Mouse (Mus musculus) forebrain, embryonic 16.5 days (tissue): ENCODE results near the gene Xkrx. TPM values are rescaled to one million over a fixed set of nuclear protein-coding genes. Genes with fewer than 3 reads are reported as not detected.

ENCODE experiments used
- polyA plus RNA-seq: library from polyadenylated mRNA; unstranded; fragments of >200 nt; fragmentation: Nextera tagmentation; extraction: Ambion mirVana; gene quantifications from 2 replicates; pipeline ENCODE4 v1.2.1, GENCODE M21; 2015

The Xkrx gene
- polyA plus RNA-seq, 1 experiment from 2014 or later, result 0.48 TPM

Other genes starting within 250 kb of the Xkrx start
- 0.46 and 0.47 TPM in 2 replicates for gene Sytl4, start 180.3 kb downstream of the Xkrx start, polyA plus RNA-seq
- gene Cstf2, start 102.9 kb downstream of the Xkrx start, polyA plus RNA-seq, result 61.0 and 66.0 TPM in 2 replicates
- not detected in 2 replicates for gene Arl13a, start 25.4 kb upstream of the Xkrx start, polyA plus RNA-seq
- 0.14 TPM in 1 of 2 replicates, not detected in the other for gene Nox1, start 59.9 kb upstream of the Xkrx start, polyA plus RNA-seq
- 5.2 and 6.2 TPM in 2 replicates for gene Trmt2b, start 114.9 kb upstream of the Xkrx start, polyA plus RNA-seq
- 127 and 134 TPM in 2 replicates for gene Tmem35a, start 133.1 kb upstream of the Xkrx start, polyA plus RNA-seq
- gene Cenpi, start 146.0 kb upstream of the Xkrx start, polyA plus RNA-seq, result 10.6 and 14.0 TPM in 2 replicates
- gene Drp2, start 242.5 kb upstream of the Xkrx start, polyA plus RNA-seq, result 16.0 and 19.3 TPM in 2 replicates